ENCODE assay signal across 8 mouse cellular contexts in genomic region chr1:97688756-97689155, GRCm38 (mm10). TPM values are rescaled to one million over a fixed set of nuclear protein-coding genes. Genes with fewer than 3 reads are reported as not detected.
DNase-seq lines count a peak whose midpoint lies in the region; ATAC-seq lines count a peak whose summit lies in the region.

No protein-coding gene starts in this region.

- no peak overlapping the region for H3K4me2 ChIP-seq in midbrain, embryonic 11.5 days

- H3K9me3 ChIP-seq in midbrain, embryonic 11.5 days (ENCODE audit: control insufficient read depth, low read length): no peaks in the 10 kb centered on the region

- peak; percentile 52 for DNase-seq in gastrocnemius, adult 18-20 months (ENCODE audit: low spot score)
- no peak for DNase-seq in gastrocnemius, postnatal 36 days
- peak; percentile 59 for DNase-seq in MEL-GATA-1-ER (ENCODE audit: extremely low read depth, low read depth)
- peak; percentile 61 for DNase-seq in embryo, embryonic 10 days (ENCODE audit: low spot score)
- DNase-seq in heart, postnatal 36 days: peak; percentile 21 to 42
- DNase-seq in layer of hippocampus, adult 9-11 months: peak; percentile 12
- DNase-seq in midbrain, embryonic 11.5 days (ENCODE audit: low spot score, missing footprints): peak; percentile 89
- peak; percentile 11 for DNase-seq in telencephalon, adult 2 months (ENCODE audit: low read depth, low spot score)

- intact Hi-C loops in gastrocnemius, postnatal 36 days (cut with DNase I): no loop called here
- intact Hi-C loops in heart, postnatal 36 days (cut with DNase I): loop anchor here (1.0 to 5.0 kb wide), 2 partner anchors 191 to 651 kb away; no protein-coding TSS in a partner anchor

- peak; percentile 83 for ATAC-seq in midbrain, embryonic 11.5 days (ENCODE audit: low FRiP score)

- H3K27ac ChIP-seq in midbrain, embryonic 11.5 days (ENCODE audit: low read depth, low read length): no peak overlapping the region

- no peak overlapping the region for H3K9ac ChIP-seq in midbrain, embryonic 11.5 days (ENCODE audit: low read length)

- WGBS in midbrain, embryonic 11.5 days: 18% methylated on average over 3 of the region's 3 CpGs

- H3K36me3 ChIP-seq in midbrain, embryonic 11.5 days (ENCODE audit: control insufficient read depth, insufficient read depth, low read length): no peaks in the 10 kb centered on the region

- H3K27me3 ChIP-seq in midbrain, embryonic 11.5 days (ENCODE audit: control insufficient read depth, insufficient read depth, low read length): no peaks in the 10 kb centered on the region

- H3K4me1 ChIP-seq in midbrain, embryonic 11.5 days (ENCODE audit: control insufficient read depth, insufficient read depth, low read length): no peaks in the 10 kb centered on the region

- no peak overlapping the region for H3K4me3 ChIP-seq in midbrain, embryonic 11.5 days (ENCODE audit: low read depth, low read length)

RNA-seq across cellular contexts. Expression of gene D1Ertd622e, which starts 26.9 kb away (rescaled TPM):
- total RNA-seq in gastrocnemius, adult 18-20 months (2021): 10 to 100 TPM; 13.2 to 16.2 TPM
- total RNA-seq in gastrocnemius, postnatal 36 days (2021): 10 to 100 TPM; 16.6 to 20.4 TPM
- total RNA-seq in heart, postnatal 36 days (2021): 1 to 10 TPM; 4.6 to 5.1 TPM
- 55.5 and 59.3 TPM in 2 replicates for polyA plus RNA-seq in midbrain, embryonic 11.5 days (2014; fragmentation: Nextera tagmentation; extraction: Ambion mirVana)

Comparison
In these comparisons a context has a peak if more than half of its experiments do, and no peak if none do; other contexts are left out.
1. DNase-seq: peak in gastrocnemius, adult 18-20 months (single experiment), MEL-GATA-1-ER (single experiment), embryo, embryonic 10 days (single experiment), heart, postnatal 36 days (2 of 2), layer of hippocampus, adult 9-11 months (single experiment), midbrain, embryonic 11.5 days (single experiment) and telencephalon, adult 2 months (single experiment); none in gastrocnemius, postnatal 36 days (0 of 2).